Mouse (Mus musculus) heart, postnatal 36 days (tissue): ENCODE measurements around the gene 1700019D03Rik. TPM values are rescaled to one million over a fixed set of nuclear protein-coding genes. Genes with fewer than 3 reads are reported as not detected.

Source experiments
- DNase-seq, 2 experiments: peaks; one replicate each; pipeline ENCODE4 v3.0.0; 2021 to 2022
- intact Hi-C: fragments of 180-260 bp; cut with DNase I; formaldehyde crosslinking; loops from one replicate; pipeline ENCODE4 v1.15.1; 2025
- total RNA-seq, 2 experiments: library from RNA; stranded (reverse); gene quantifications; 2 replicates each; pipeline ENCODE4 v1.2.3; 2021

1700019D03Rik gene
- total RNA-seq = 1 to 10 TPM in 1 of 2 experiments, under 1 TPM in 1; 0.75 to 1.5 TPM

DNA sequence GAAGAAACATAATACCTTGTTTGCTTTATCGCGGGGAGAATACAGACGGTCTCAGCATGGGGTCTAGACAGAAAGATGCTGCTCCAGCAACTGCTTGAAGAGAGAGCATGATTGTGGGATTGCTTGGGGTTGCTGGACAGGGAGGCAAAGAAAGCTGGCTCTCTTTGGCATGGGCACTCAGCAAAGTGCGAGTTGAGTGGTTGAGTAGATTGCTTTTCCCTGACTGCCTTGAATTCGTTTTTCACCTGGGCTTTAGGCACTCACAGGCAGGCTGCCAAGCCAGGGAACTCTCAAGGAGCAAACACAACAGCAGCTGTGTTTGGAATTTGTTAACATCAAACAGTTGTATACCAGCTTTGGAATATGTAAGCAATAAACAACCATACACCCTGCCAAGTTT lies at the start of gene 1700019D03Rik:
Gene 1700019D03Rik, minus strand, starts transcription at position 101 of the 400 bp plus-strand sequence.
- no peak for DNase-seq
- intact Hi-C loops = no loop called here

DNA sequence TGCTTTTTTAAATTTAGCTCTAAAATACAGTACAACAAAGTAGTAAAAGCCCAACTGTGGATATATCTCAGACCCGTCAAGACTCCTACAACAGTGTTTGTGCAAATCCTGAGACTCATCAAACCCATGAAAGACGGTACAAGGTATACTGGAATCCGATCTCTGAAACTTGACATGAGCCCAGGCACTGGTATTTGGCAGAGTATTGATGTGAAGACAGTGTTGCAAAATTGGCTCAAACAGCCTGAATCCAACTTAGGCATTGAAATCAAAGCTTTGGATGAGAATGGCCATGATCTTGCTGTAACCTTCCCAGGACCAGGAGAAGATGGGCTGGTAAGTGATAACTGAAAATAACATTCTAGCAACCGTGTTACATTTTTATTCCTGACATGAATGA lies 43.9 kb upstream of the 1700019D03Rik start:
- no peak for DNase-seq
- intact Hi-C loops = no loop called here

DNA sequence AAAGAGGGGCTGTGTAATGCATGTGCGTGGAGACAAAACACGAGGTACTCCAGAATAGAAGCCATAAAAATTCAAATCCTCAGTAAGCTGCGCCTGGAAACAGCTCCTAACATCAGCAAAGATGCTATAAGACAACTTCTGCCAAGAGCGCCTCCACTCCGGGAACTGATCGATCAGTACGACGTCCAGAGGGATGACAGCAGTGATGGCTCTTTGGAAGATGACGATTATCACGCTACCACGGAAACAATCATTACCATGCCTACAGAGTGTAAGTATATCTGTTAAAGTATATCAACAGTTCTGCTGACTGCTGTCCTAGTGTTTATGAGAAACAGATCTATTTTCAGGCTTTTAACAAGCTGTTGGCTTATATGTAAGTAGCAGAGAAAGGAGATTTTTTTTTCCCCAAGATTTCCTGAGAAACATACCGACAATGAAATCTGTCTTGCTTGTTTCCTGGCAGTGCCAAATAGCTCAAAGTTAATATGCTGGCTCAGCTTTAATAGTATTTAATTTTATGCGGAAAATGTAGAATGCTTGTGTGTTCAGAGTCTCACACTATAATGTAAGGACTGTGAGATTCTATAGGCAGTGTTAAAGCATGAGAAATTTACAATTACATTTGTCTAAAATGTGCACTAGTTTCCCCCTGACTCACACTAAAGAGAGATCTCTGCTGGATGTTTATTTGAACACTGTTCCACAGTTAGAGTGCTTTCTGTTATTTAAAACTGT lies 42.1 kb upstream of the 1700019D03Rik start:
- no peak for DNase-seq
- intact Hi-C loops = no loop called here

DNA sequence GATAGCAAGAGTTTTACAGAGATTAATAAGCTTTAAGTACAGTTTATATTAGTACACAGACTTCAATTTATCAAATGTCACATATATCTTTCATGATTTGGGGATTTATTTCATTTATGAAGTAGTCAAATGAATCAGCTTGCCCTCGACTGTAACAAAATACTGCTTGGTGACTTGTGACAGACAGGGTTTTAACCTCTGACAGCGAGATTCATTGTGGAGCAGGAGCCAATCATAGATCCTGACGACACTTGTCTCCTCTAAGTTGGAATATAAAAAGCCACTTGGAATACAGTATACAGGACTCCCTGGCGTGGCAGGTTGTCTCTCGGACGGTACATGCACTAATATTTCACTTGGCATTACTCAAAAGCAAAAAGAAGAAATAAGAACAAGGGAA lies 41.4 kb upstream of the 1700019D03Rik start, which contains the start of gene Mstn:
Gene Mstn, plus strand, starts transcription at position 301 of the 400 bp plus-strand sequence.
- no peak for DNase-seq
- intact Hi-C loops = no loop called here

DNA sequence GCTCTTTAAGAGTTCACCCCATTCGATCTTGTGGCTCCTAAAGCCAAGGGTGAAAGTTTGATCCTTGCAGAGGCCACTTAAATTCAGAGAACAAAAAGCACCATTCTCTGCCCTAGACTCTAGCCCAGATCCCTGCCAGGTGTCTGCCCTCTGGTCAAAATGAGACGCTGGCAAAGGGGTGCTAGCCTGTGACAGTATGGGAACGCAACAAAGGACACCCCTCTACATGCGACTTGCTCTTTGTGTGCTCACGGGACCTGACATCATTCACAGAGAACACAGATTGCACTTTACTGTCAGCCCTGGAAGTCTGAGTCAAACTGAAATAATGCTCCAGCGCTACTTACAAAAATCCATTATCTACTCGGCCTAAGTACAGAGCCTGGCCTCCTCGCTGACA lies 40.5 kb upstream of the 1700019D03Rik start:
- intact Hi-C loops = no loop called here
- no peak for DNase-seq

DNA sequence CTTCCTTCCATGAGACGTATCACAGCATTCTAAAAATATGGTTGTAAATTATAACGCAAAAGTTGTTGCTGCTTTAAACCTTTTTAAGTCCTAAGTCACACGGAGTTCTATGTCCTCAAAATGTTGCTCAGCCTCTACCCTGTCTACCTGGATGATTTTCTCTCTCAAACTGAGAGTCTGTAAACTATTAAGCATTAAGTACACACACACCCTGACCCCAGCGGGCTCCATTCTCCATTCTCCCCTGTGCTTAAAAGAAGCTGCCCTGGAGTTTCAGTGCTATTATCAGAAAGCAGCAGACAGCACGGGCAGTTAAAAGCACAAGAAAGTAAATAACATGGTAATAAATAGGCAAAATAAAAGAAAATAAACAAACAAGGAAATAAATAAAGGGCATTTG lies 39.1 kb upstream of the 1700019D03Rik start:
- intact Hi-C loops = no loop called here
- no peak for DNase-seq

DNA sequence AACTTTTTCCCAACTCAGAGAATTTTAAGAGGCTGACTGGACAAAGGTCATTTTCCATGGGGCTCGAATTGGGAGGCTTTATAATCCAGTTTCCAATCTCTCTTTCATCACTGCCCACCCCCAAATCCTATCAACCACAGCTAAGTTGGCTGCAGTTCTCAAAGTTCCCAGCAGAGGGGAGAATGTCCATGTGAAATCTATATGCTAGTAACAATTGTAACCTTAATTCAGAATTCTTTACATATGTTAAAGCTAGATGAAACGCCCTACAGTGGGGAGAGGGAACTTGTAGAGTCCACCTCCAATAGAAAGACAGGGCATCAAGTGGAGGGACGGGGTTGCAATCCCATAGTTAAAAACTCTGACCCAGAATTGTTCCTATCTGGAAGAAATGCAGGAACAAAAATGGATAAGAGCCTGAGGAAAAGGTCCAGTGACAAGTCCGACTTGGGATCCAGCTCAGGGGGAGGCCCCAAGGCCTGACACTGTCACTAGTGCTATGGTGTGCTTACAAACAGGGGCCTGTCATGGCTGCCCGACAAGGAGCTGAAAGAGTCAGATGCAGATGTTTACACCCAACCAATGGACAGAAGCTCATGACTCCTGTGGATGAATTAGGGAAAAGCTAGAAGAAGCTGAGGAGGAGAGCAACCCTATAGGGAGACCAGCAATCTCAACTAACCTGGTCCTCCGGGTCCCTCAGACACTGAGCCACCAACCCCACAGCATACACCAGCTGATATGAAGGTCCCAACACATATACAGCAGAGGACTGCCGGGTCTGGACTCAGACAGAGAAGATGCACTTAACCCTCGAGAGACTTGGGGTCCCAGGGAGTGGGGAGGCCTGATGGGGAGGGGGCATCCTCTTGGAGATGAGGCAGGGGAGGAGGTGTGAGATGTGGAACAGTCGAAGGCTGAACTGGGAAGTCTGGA lies 33.4 kb upstream of the 1700019D03Rik start:
- DNase-seq = peak; percentile 51 to 77

DNA sequence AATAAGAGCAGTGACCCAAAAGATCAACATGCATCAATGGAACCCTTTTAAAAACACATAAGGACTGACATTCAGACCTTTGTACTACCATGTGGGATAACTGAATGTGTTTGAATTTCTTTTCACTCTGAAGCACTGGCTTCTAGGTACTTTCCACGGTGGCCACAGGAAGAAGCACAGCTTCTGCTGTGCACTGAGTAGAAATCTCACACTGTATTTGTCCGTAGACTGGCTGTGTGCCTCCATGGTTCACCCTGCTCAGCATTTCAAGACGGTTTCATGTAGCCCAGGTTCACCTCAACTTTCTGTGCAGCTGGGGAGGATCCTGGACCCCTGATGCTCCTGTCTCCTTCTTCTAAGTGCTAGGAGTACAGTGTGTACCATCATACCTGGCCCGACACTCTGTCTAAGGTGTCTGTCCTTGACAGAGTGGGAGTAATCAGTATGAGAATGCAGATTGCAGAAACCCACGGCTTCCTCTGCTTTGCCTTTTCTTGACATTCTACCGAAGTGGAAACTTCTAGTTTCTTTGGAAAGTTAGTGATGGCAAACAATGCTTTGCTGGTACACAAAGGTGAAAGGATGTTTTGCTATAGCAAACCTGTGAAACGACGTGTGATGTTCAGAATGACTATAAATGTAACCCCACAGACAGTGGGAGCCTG lies 29.9 kb upstream of the 1700019D03Rik start:
- intact Hi-C loops = no loop called here
- no peak for DNase-seq

More for the DNA sequence above, 33.4 kb upstream of the 1700019D03Rik start:
- intact Hi-C loops = loop anchor here (1.0 kb wide), 2 partner anchors 219 to 300 kb away; no protein-coding TSS in a partner anchor

DNA sequence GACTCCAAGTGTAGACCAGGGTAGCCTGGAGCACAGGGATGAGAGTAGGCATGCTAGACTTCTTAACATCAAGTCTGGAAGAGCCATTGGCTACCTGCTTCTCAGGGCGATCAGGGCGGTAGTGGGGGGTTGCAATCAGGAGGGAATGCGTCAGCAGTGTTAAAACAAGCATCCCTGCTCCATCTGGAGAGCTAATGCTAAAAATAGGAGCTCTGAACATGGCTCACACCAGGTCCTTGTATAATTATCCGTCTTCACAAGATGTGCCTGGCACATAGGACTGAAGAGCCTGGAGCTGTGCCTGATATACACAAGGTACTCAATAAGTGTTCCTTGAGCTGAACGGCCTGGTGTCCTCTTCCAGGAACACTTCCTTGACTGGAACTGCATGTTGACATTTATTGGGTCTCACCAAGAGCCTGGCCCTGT lies 17.5 kb upstream of the 1700019D03Rik start:
- peak in 1 of 2 experiments; percentile 5 for DNase-seq
- intact Hi-C loops = no loop called here

DNA sequence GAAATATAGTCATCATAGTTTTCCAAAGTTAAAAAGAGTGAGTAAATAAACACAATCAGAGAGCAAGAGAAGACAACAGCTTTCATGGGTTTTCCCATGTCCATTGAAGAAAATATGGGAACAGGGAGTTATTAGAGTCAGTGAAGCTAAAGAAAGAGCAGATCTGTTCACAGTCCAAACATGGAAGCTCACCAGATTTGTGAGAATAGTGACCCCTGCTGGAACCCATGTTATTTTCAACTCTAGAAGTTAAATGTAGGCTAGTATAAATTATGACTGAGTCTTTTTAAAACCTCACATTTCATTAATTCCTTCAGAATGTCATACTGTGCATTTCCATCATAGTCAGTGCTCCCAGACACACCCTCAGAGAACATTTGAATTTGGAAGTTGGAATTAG lies 12.6 kb upstream of the 1700019D03Rik start:
- intact Hi-C loops = loop anchor here (5.0 kb wide), 1 partner anchor 385 kb away; no protein-coding TSS in a partner anchor
- DNase-seq = no peak

DNA sequence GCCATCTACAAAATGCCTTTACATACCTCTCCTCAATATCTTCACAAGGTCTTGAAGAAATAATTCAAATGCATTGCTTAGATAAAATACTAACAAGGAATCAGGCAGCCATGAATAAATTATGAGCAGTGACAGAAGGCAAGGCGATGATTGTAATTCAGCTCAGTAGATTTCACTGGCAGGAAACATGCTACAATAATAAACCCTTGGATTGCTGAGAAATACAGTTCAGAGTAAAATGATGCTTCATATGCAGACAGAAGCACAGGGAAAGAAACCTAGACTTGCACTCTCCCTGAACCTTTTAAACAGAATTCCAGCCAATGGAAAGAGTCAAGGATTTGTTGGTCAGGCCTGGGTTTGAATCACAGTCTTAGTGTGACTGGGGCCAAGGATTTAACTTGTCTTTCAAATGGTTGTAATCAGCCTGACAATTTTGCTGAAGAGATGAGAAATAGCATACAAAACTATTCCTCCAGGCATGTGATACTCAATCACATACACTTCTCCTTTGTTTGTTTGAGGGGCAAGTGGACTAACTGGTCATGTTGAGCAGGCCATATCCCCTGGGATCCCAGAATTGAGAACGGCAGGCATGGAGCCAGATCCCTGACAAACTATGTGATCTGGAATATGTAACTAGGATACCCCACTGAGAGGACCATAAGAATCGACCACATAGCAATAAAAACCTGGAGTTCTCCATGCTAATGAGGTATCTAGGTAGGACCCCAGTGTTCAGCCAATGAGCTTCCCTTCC lies 1.1 kb downstream of the 1700019D03Rik start:
- no peak for DNase-seq
- intact Hi-C loops = no loop called here

DNA sequence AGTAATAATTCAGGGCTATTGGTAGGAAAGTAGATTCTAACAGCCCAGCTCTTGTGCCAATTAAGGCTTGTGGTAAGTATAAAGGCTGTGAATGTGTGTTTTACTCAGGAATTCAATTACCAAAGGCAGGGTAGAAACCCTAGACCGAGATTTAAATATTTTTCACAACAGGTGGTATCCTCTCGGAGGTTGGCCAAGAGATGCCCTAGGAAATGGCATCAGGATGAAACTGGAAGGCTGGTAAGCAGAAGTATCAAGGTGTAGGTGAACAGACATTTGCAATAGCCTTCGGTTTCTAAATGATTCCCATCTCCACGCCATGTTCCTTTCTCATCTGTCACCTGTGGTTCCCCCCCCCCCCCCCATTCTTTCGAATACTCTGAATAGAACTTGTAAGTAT lies 4.4 kb downstream of the 1700019D03Rik start:
- DNase-seq = no peak
- intact Hi-C loops = no loop called here

DNA sequence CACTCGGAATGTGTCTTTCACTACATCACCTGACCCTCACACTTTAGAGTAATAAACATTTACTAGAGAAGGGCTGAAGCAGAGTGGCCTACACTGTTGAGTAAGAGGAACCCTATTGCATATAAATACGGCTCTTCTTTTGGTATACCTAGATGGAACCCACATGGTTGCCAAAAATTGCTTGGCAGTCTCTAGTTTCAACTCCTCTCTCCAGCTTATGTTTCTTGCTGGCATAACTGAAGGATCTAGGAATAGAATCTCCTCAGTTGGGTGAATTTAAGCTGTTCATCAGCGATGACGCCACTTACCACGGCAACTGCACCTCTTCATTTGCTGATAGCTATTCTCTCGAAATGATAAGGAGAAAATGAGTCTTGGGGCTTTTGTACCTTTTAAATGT lies 5.3 kb downstream of the 1700019D03Rik start:
- DNase-seq = no peak
- intact Hi-C loops = no loop called here

DNA sequence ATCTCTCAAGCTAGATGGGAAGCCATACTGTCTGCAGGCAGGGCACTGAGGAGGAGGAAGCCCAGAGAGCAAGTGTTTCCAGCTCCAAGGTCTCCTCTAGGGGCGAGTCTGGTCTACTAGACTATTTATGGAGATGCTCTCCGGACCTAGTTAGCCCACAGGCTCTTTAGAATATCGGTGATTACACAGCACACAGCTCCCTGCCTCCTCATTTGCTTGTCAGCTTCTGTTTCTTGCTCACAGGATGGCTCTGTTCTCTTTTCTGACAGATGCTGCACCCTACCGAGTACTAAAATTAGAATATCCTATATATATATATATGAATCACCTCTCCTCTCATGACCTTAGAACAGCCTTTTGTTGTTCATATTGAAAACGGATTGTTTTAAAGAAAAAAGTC lies 33.3 kb downstream of the 1700019D03Rik start:
- DNase-seq = no peak
- intact Hi-C loops = no loop called here

DNA sequence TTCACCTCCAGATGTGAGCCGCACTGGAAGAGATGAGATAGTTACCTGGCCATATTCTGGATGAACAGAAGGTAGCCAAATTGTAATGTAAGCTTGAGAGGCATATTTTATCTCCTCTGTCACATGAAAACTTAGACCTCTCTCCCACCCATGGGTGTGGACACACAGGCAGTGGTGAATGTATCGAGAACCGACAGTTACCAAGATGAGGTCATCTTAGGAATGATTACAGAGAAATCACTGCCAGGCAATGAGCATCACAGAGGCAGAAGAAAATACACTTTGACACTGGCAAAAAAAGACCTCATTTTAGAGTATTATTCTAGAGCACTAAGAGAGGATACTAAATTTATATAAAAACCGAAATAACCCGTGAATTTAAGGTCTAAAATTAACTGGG lies 46.8 kb downstream of the 1700019D03Rik start:
- DNase-seq = no peak
- intact Hi-C loops = no loop called here

DNA sequence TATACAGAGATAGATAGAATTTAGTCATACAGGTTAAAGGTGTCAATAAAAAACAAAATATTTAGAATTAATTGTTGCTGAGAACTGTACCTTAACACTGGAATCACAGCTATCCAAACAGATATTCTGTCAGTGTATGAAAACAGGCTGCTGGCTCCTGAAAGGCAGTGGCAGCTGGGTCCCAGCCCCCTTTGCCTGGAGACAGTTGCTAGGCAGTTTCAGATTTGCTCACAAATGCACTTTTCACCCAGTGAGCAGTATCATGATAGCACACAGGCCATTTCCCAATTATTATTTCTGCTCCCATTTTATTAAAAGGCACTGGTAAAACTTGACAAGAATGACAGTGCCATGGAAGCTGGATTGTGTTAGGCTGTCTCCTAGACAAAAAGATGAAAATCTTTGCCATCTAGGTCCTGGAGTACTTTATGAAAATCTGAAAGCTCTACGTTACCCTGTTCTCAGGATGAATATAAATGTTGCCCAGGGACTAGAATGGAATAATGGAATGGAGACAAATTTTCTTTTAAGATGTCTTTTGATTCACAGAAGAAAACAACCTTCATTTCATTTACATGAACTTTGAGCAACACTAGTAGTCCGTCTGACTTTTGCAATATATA lies 48.0 kb downstream of the 1700019D03Rik start:
- intact Hi-C loops = no loop called here
- DNase-seq = no peak

DNA sequence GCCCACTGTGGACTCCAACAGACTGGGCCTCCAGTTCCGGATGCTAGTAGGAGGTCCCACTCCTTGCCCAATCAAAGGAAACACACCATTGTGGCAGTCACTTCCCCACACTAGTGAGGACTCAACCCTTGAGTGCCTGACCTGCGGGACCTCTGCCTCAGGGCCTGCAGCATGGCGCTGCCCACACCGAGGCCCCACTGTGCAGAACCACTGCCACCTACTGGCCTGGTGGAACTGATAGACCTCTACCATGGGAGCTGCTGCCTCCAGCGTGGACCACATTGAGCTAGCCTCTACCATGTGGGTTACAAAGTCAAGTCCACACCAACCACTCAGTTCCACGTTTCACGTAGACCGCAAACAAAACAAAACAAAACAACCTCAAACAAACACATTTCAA lies 55.4 kb downstream of the 1700019D03Rik start:
- intact Hi-C loops = no loop called here
- no peak for DNase-seq

DNA sequence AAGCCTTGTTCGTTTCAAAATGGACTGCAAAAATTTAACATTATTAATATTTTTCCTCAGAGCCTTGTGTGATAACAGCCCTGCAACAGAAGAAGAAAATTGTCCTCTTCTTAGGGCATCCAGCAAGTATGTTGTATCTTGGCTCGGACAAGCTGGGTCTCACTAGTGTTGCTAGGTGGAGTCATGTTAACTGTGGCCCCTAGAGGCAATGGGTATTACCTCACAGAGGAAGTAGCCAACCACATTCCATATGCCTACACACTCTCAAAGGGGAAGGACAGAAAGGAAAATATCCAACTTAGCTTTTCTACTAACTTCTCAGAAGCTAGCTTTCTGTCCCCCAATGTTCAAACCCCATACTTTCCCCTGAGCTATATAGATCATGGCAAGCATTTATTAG lies 56.9 kb downstream of the 1700019D03Rik start:
- DNase-seq = no peak
- intact Hi-C loops = no loop called here

DNA sequence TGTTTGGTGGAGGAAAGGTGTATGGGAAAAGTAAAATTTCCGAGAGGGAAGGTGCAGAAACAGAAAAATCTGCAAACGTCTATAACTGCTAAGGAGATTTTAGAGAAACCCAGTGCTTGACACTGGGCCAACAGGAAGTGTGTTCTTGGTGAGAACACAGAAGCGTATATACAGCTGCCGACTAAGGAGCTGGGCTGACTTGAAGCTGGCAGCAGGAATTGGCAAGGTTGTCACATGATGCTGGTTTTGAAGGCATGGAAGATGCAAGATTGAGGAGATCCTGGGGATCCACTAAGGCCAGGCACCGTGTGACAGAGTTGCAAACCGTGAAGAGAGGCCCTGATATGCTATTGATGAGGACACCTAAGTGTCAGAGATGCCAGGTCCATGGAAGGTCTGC lies 59.8 kb downstream of the 1700019D03Rik start:
- no peak for DNase-seq
- intact Hi-C loops = no loop called here

DNA sequence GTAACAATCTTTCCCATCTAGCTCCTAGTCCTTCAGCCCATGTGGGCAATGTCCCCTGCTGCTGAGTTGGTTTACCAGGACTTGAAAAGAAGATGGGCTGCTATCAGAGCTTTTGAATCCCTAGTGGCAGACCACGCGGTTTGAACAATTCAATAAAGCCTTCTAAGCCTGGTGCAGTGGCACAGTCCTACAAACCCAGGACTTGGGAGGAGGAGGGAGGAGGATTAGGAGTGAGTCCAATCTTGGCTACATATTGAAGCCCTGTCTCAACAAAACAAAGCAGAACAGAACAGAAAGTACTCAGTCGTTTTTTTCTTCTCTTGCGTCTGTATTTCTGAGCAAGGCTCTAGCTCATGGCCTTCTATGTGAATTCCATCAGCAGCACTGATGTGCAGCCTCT lies 63.2 kb downstream of the 1700019D03Rik start:
- peak in 1 of 2 experiments; percentile 3 for DNase-seq
- intact Hi-C loops = loop anchor here (5.0 to 10.0 kb wide), 2 partner anchors 162 to 309 kb away; no protein-coding TSS in a partner anchor
